16 mouse cellular contexts compared by ENCODE assay signal in the genomic region with DNA sequence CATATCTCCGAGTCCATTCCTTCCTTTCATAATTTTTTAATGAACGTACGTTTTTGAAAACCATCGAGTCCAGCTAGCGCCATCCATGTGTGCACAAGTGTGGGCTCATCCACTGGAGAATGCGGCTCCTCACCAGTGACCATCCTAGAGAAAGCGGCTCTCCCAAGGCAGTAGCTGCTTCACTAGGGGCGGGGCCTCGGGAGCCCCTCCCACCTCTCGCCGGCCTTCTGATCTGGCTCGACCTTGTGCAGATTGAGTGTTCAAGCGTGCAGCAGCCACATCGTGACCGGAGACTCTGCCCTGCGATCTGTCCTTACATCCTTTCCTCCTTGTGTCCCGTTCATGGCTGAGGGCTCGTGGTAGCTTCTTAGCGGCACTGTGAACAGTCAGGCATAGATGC. TPM values are rescaled to one million over a fixed set of nuclear protein-coding genes. Genes with fewer than 3 reads are reported as not detected.
DNase-seq lines count a peak whose midpoint lies in the region; ATAC-seq lines count a peak whose summit lies in the region.
"Had no signal": no experiment of that assay in that cellular context is flagged by ENCODE, and none has a peak within 500 bp of the region (broad histone marks: within the 10 kb centered on the region; RNA-seq: fewer than 3 reads in every experiment).

No protein-coding gene starts in this region.

- no peak overlapping the region for H3K27ac ChIP-seq in heart, embryonic 12.5 days (ENCODE audit: poor library complexity, severe bottlenecking)
- H3K27ac ChIP-seq in kidney, embryonic 16.5 days (ENCODE audit: low read length), result no peak overlapping the region
- H3K27ac ChIP-seq: hindbrain, embryonic 12.5 days; neural tube, embryonic 13.5 days had no signal

- peaks cover 28% of the 10 kb centered on the region for H3K4me1 ChIP-seq in heart, embryonic 12.5 days (replicated peaks)
- peaks cover 8% of the 10 kb centered on the region for H3K4me1 ChIP-seq in kidney, embryonic 16.5 days (ENCODE audit: insufficient read depth, low read length)

- H3K36me3 ChIP-seq in heart, embryonic 12.5 days, result 0 out of 2 replicates have a peak, but pooled peaks cover 3% of the 10 kb centered on the region
- no peaks in the 10 kb centered on the region for H3K36me3 ChIP-seq in kidney, embryonic 16.5 days (ENCODE audit: insufficient read depth, low read length)
- H3K36me3 ChIP-seq: hindbrain, embryonic 12.5 days had no signal

- peak overlapping the region; percentile 45; the same call in 1 of the 2 replicates for H3K4me2 ChIP-seq in heart, embryonic 12.5 days
- H3K4me2 ChIP-seq in kidney, embryonic 16.5 days (replicated peaks; ENCODE audit: low read depth, low read length), result peak overlapping the region; percentile 13; the same call in 1 of the 2 replicates
- H3K4me2 ChIP-seq: hindbrain, embryonic 12.5 days; neural tube, embryonic 13.5 days had no signal

- WGBS in heart, embryonic 12.5 days, result 68% methylated on average over 19 of the region's 19 CpGs
- 60% methylated on average over 19 of the region's 19 CpGs for WGBS in kidney, embryonic 16.5 days

- H3K9me3 ChIP-seq in heart, embryonic 12.5 days (replicated peaks), result no peaks in the 10 kb centered on the region
- no peaks in the 10 kb centered on the region for H3K9me3 ChIP-seq in kidney, embryonic 16.5 days (ENCODE audit: low read length)
- H3K9me3 ChIP-seq: hindbrain, embryonic 12.5 days; neural tube, embryonic 13.5 days had no signal

- H3K27me3 ChIP-seq in heart, embryonic 12.5 days (replicated peaks), result no peaks in the 10 kb centered on the region
- no peaks in the 10 kb centered on the region for H3K27me3 ChIP-seq in kidney, embryonic 16.5 days (ENCODE audit: insufficient read depth, low read length)
- H3K27me3 ChIP-seq: hindbrain, embryonic 12.5 days; neural tube, embryonic 13.5 days had no signal

- no peak overlapping the region for H3K4me3 ChIP-seq in heart, embryonic 12.5 days
- H3K4me3 ChIP-seq in kidney, embryonic 16.5 days (ENCODE audit: low read length), result no peak overlapping the region
- H3K4me3 ChIP-seq: erythroblast, embryonic 14.5 days; hindbrain, embryonic 12.5 days; neural tube, embryonic 13.5 days had no signal

- no peak overlapping the region for H3K9ac ChIP-seq in heart, embryonic 12.5 days
- no peak overlapping the region; the same call in 1 of the 2 replicates for H3K9ac ChIP-seq in kidney, embryonic 16.5 days (replicated peaks; ENCODE audit: low read length)
- H3K9ac ChIP-seq: hindbrain, embryonic 12.5 days; neural tube, embryonic 13.5 days had no signal

- no peak for DNase-seq in heart, adult 9 months (ENCODE audit: low spot score in 2 of 2)
- DNase-seq in kidney, adult 9 months, result no peak
- DNase-seq in ES-CJ7 (ENCODE audit: low read depth, low spot score) (peak; percentile 68), ZHBTc4 (ENCODE audit: low read depth, low spot score) (peak; percentile 82)
- DNase-seq in embryo, embryonic 11 days, result no peak
- DNase-seq: cerebellum, postnatal 10 days; gastrocnemius, postnatal 10 days; liver; lung, adult 18-20 months; thymus, postnatal 14 days had no signal

- ATAC-seq in heart, embryonic 12.5 days (ENCODE audit: insufficient number of reproducible peaks, low FRiP score), result no peak
- ATAC-seq in kidney, embryonic 16.5 days (ENCODE audit: low FRiP score, low TSS enrichment), result peak; percentile 27; the same call in 1 of the 2 replicates
- ATAC-seq: CD4-positive, CD25-positive, alpha-beta regulatory T cell, adult 4 months had no signal

RNA-seq across cellular contexts. Expression of a gene that starts 56.5 kb away (rescaled TPM):
- 313 and 323 TPM in 2 replicates for polyA plus RNA-seq in heart, embryonic 12.5 days (2016; fragmentation: Nextera tagmentation; extraction: Ambion mirVana)
- polyA plus RNA-seq in kidney, embryonic 16.5 days (2015; fragmentation: Nextera tagmentation; extraction: Ambion mirVana), result 1,044 and 1,092 TPM in 2 replicates

Comparison
In these comparisons a context has a peak if more than half of its experiments do, and no peak if none do; other contexts are left out.
1. DNase-seq: peak in ES-CJ7 (single experiment) and ZHBTc4 (single experiment); none in heart, adult 9 months (0 of 2), kidney, adult 9 months (single experiment) and embryo, embryonic 11 days (single experiment).